Mouse (Mus musculus) cerebellum, postnatal 14 days (tissue): ENCODE data around the gene Dgkz.

ENCODE experiments used
- DNase-seq, 2 experiments: peaks; one replicate each; pipeline ENCODE4 v3.0.0; 2021; ENCODE audit warnings: mixed read lengths in 2 of 2

The Dgkz gene

DNA sequence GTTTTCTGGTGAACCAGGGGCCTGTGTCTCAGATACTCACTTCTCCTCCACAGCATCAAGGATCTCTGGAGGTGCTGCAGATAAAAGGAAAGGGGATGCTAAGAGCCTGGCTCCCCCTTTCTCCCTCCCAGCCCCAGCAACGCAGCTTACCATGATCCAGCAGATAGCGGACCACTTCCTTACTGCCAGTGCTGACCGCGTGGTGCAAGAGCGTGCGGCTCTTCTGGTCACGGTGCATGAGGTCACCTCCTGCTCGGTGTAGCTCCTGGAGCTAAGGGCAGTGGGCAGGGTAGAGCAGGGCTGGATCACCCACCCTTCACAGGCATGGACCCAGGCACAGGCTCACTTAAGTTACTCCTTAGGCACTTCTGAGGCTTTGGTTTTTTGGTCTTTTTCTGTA is 41.6 kb downstream of the Dgkz start:
- no peak for DNase-seq

DNA sequence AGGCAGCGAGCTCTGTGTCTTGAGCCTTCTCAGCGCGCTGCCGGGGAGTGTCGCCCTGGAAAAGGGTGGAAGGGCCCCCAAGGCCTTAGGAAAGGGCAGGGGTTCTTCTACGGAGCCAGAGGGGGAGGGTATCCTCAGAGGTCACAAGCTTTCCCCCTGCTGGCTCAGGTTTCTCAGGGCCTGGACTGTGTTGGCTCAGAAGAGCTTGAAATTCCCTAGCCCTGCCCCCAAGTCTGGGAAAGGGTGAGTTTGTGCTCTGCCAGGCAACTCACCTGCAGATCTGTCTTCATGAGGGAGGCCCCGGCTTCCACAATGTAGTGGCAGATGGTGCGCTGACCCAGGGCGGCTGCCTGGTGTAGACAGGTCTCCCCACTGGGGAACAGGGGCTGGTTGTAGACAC is 42.2 kb downstream of the Dgkz start:
- peak; percentile 69 to 80 for DNase-seq

DNA sequence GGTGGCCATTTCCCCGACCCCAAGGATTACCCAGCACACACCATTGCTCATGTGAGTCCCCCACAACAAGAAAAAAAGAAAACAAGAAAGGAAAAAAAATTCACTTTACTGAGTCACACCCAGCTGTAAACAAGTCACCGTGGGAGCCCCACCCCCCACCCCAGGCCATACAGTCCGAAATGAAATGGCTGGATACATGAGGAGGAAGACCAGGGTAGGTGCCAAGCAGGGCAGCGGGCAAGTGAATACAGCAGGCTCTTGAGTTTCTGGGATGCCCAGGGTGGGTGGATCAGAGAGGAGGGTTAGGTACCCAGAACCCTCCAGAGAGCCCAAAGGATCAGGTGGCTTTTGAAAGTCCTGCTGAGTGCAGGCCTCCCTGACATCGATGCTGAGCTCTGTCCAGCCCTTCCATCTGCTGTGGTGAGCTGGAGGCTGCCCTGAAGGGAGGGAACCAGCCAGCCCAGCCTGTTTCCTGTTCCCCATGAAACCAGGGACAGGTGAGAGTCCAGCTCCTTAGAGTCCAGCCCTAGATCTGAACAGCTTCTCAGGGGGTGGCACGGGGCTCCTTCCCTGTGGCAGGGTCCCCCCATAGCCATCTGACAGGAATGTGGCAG is 42.8 kb downstream of the Dgkz start:
- DNase-seq: peak; percentile 59 to 67

DNA sequence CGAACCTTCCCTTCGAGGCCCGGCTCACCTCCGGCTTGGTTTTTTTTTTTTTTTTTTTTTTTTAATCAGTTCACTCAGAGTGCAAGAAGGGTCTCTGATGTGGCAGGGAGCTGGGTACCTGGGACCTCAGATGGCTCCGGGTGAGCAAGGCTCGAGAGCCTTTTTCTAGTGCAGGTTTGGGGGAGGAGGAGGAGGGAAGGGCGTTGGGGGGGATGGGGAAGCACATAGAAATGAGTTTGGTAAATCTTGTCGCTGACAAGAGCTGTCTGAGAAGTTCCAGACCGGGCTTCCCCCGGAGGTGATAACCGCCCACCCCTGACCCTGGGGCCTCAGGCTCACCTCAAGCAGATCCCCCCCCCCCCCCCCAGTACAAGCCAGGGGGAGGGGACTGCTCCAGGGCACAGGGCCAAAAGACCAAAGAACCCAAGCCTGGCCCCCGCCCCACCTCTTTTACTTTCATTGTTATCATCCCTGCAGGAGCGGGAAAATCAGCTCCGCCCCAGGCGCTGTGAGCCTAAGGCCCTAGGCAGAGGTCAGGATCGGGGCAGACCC is 43.4 kb downstream of the Dgkz start, which contains the start of gene Mdk:
Gene Mdk, minus strand, starts transcription at position 138 of the 552 bp plus-strand sequence.
- peak; percentile 33 to 51 for DNase-seq

DNA sequence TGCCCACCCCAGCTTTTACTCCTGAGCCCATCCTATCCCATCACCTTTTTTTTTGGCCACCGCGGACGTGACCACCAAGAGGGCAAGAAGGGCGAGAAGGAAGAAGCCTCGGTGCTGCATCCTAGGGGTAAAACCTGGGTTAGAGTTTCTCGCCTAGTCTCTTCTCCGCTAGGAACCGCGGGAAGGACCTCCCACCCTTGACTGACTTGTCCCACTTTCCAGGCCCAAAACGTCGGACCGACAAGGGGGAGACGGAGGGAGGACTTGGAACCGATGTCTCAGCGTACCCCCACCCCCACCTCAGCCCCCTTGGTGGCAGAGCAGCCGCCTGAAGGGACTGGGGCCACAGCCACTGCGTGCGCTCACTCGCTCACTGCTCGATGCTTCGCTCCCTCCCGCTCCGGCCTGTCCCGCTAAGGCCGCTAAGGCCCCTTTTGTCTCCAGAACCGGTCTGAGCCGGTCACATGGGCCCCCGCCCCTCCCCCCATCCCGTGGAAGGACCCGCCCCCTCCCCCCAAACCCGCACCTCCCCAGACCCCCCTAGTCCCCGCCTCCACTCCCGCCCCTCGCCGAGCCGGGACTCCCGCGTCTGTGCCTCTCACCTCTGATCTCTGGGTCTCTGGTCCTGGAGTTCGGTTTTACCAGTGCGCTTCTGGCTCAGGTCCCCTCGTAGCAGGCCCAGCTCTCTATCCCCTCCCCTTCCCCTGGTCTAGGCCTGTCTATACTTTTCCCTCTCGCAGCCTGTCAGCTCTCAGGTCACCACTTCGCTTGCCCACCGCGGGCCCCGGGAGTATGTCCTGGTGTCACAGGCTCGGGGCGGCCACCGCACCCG is 44.1 kb downstream of the Dgkz start:
- peak; percentile 54 to 71 for DNase-seq

DNA sequence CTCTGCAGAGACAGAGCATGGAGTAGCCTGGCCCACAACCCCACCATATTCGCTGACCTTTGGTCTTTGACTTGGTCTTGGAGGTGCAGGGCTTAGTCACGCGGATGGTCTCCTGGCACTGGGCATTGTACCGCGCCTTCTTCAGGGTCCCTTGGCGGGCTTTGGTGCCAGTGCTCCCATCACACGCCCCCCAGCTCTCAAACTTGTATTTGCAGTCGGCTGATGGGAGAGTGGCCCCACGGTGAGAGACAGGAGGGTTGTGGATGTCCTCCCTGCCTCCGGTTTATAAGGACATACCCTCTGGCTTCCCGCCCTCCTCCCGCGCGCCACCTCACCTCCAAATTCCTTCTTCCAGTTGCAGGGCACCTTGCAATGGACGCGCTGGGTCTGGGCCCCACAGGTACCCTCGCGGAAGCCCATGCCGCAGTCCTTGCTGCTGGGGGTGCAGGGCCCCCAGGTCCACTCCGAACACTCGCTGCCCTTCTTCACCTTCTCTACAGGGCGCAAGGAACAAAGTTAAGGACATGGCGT is 44.8 kb downstream of the Dgkz start:
- DNase-seq: peak in 1 of 2 experiments; percentile 30

DNA sequence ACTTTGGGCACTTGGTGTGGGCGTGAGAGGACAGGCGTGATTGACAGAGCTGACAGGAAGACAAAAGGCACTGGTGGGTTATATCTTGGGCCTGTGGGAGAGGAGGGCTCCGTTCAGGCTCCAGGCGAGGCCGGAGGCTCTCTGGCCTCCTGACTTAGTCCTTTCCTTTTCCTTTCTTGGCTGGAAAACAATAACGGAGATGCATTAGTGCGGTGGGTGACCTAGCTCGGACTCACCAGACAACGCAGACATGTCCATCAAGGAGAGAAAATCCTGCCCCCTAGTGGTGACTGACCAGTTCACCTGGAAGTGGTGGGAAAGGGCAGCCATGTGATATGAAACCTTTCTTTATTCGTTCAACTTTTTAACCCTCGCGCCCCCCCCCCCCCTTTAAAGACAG is 45.7 kb downstream of the Dgkz start:
- peak; percentile 89 to 92 for DNase-seq

DNA sequence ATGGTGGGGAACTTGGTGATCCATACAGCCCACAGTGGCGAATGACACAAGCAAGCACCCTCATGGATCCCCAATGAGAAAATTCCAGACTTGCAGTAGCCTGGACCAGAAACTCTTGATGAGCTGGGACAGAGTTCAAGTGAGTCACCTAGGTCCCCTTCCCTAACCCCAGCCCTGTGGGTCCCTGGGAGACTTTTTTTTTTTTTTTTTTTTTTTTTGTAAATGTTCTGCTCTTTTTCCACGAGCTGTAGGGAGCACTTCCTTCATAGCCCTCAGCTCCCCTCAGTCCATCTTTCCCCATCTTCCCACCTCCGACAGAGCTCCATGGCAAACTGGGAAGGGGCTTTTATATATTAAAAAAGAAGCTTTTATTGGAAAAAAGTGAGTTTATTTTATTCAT is 46.2 kb downstream of the Dgkz start:
- no peak for DNase-seq

DNA sequence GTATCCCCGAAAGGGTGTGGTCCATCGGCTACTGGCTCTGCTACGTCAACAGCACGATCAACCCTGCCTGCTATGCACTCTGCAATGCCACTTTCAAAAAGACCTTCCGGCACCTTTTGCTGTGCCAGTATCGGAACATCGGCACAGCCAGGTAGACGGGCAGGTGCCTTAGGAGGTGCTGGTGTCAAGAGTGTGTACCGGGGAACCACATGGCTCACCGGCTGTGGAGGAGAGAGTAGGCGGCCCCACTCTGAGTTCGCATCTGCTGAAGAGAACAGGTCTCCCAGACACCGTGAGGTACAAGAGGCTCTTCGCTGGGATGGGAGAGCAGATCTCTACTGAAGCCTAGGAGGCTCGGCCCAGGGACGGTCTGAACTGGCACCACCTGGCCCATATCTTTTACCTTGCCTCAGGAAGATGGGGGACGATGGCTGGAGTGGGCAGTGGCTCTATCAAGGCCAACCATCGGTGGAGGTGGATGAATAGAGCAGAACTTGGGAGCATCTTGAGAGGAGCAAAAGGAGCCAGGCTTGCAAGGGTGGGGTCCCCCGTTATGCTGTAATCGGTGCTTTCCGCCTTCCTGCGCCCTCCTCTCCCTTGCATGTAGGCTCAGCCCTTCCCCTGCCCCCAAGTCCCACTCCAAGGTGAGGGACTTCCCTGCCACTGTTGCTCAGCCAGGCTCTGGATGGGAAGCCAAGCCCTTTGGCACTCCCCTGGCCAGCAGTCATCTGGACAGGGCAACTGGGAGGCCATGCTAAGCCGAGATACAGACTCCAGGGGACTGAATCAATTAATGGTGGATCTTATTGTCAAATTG is 46.9 kb downstream of the Dgkz start:
- DNase-seq: peak in 1 of 2 experiments; percentile 28

DNA sequence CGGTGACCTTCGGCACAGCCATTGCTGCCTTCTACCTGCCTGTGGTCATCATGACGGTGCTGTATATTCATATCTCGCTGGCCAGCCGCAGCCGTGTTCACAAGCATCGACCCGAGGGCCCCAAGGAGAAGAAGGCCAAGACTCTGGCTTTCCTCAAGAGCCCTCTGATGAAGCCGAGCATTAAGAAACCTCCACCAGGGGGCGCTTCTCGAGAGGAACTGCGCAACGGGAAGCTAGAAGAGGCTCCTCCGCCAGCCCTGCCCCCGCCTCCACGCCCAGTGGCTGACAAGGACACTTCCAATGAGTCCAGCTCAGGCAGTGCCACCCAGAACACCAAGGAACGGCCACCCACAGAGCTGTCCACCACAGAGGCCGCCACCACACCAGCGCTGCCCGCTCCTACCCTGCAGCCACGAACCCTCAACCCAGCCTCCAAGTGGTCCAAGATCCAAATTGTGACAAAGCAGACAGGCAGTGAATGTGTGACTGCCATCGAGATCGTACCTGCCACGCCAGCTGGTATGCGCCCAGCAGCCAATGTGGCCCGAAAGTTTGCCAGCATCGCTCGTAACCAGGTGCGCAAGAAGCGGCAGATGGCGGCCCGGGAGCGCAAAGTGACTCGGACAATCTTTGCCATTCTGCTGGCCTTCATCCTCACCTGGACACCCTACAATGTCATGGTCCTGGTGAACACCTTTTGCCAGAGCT is 47.7 kb downstream of the Dgkz start:
- peak; percentile 86 to 94 for DNase-seq

DNA sequence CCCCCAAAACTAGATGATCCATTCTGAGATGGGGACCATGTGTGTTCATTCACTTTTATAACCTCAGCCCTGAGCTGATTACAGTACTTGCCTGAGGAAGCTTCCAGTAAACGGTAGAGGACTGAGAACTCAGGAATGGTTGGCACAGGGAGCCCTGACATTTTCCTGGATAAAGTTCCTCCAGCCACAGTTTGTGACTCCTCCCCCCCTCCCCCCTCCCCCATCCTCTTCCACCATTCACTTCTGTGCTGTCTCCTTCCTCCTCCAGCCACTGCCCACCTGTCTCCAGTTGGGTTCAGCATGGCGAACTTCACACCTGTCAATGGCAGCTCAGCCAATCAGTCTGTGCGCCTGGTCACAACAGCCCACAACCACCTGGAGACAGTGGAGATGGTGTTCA is 48.7 kb downstream of the Dgkz start, which contains the start of gene Chrm4:
Gene Chrm4, plus strand, starts transcription at position 301 of the 400 bp plus-strand sequence.
- no peak for DNase-seq

DNA sequence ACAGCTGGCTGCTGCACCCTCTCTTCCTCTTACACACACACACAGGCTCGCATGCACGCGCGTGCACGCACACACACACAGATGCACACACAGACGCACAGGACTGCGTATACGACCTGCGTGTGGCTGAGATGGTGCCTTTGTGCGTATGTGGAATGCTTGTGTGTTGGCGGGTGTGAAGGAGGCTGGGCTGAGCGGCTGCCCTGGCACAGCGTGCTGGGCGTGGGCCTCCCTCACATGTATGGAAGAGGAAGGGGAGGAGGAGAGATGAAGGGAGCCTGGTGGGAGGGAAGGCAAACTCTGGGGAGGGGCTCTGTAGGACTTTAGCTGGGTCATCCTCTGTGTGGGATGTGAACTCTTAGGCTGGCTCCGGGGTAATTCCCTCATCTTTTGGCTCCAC is 50.2 kb downstream of the Dgkz start:
- no peak for DNase-seq

DNA sequence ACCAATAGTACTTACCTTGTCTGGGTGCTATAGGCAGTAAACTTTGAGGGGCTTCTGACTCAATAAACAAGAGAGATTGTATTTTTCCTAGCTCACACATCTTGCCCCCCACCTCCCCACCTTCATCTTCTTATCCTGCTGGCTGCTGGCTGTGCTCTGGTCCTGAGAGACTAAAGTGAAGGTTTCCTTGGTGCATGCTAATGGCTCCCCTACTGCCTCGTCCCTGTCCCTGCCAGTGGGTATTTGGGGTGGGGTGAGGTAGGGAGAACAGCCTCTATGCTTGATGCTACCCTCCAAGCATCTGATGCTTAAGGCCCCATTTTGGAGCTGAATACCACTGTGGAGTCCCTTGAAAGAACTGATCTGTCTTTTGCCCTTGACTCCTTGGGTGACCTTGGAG is 50.9 kb downstream of the Dgkz start:
- no peak for DNase-seq

DNA sequence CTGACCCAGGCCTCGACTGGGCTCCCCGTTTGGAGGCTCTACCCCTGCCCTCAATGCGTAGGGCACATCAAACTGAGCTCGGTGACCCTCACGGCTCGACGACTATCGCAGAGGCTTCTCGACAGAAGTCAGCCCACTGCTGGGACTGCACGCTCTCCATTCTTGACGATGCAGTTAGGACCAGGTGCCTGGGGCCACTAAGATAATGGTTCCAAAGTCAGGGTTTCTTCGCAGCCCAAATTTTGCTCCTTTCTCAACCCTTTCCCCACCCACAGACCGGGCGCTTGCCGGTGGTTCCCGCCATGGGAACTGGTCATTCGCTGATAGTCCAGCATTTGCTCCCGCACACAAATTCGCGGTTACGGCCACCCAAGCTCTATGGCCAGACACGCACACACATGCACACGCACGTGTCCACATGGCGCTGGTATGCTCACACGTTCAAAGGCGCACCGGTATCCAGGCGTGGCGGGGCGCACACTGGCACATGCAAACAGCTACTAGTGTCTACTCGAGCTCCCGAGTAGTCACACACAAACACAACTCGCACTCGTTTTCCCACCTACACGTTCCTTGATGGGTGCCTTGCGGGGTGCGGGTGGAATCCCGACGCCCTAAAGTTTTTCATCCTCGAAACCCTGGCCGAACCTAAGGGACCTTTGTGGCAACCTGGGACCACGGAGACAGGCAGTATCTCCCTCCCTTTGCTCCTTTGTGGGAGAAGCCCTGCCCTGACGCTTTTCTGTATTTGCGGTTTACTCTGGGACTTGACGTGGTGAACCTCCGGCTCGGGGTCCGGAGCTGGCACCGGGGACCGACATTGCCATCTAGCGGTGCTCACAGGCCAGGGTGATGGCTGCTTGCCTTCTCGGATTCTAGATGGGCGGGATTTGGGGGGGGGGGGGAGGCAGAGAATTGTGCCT is 52.0 kb downstream of the Dgkz start:
- DNase-seq: peak; percentile 88 to 91

DNA sequence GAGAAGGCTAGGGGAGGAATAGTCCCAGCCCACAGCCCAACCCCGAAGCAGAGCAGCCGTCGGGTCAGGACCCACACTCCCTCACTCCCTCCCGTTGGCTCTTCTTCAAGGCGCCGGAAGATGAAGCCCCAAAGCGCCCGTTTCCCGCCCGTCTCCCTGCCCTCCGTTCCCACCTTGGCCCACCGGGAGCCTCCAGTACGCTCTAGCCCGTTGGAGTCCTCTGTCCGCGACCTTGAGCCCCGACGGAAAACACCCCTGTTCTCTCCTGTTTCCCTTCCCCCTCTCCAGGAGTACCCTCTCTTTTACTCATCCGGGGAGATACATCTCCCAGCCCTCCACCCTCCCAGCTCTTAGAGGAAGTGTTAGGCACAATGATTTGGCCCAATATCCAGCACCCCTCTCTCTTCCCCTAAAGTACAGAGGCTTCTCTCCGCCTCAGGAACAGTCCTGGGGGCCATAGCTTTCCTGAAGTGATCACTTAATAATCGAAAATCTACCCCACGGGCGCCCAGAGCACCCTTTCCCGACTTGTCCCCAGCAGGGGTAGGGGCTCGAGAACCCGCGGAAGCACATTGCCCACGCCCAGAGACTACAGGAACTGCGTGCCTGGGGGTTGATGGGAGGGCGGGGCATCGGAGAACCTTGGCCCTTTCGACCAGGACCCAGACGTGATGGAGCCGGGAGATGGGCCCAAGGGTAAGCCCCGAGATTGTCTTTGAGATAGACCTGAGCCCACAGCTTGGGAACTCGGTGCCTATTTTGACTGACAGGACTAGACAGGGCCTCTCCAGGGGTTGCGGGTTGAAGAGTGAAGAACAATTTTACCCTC is 52.9 kb downstream of the Dgkz start:
- peak in 1 of 2 experiments; percentile 16 for DNase-seq

DNA sequence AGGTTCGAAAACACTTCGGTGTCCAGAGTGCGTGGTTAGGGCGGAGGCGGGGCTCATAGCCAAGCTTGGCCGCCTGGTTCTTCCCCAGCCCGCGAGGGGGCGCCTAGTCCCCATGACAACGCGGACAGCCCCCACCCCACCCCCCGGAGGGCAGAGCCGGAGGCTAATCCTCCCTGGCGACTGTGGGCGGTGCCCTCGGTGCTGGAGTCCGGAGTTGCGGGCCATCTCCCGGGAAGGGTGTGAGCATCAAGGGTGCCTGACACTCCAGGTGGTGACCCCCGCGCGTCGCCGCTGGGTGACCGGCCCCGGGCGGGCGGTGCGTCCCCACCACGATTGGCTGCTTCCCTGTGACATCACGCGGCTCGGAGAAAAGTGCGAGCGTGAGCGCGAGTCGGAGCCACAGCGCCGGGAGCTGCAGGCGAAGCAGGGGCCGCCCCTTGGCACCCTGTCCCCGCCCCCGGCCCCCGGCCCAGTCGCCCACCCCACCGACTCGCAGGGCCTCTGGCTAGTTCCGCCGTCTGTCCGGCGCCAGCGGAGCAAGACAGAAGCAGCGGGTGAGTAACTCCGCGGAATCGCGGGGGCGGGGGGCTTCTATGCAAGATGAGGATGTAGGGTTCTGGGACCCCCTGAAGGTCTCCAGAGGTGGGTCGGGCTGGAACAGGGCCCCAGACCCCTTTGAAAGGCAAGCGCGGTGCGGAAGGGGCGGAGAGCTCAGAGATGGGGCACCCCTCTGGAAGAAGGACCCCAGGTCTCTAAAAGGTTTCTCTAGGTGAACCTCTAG is 53.7 kb downstream of the Dgkz start:
- DNase-seq: peak; percentile 79 to 82

DNA sequence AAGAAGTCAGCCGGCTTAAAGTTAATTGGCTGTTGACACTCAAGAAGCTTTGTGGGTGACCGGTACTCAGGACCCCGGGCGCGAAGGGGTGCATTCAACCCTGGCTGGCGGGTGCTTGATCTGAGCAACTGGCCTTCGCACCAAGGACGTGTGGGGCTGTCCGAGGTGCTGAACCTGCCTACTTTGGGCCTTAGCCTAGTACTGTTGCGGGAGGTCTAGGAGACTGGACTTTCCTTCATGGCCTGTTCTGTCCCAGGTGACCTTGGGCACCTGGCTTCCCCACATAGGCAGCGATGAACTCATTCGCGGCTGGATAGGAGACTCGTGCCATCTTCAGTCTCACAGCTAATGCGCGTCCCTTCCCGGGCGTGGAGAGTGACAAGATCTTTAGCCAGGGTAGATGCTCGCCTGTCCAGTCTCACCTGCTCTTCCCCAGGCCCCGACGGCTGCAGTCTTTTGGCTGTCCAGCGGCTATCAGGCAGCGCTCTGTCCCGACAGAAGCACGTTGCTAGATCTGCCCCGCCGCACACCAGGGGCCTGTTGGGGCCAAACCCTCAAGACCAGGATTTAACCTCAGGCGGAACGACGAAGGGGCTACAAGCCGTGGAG is 54.4 kb downstream of the Dgkz start:
- peak in 1 of 2 experiments; percentile 31 for DNase-seq

DNA sequence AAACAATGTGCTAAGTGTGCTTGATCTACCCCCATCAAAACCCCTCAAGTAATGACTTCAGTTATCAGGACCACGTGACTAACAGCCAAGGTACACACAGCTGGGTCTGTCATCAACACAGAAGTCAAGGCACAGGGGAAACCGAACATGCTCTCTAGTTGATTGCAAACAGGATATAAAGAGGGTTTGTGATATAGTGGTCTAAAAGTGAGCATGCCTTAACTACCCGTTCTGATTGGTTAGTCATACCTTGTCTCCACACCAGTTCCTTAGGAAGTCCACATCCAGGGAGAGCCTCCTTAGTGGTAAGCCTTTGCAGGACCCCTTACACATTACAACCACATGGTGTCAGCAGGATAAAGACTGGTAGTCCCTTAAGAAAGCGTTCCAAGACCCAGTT is 55.5 kb downstream of the Dgkz start:
- DNase-seq: no peak

DNA sequence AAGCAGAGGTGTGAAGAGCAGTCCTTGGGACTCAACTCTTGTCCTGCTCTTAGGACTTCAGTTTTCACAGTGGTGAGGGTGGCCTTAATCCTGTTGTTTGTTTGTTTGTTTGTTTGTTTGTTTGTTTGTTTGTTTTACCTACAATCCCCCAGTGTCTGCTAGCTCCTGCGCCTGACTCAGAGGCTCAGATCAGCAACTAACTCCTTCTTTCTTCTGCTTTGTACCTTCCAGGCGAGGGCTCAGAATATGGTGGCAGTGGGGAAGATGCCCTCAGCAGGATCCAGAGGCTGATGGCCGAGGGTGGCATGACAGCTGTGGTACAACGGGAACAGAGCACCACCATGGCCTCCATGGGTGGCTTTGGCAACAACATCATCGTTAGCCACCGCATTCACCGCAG is 58.6 kb downstream of the Dgkz start:
- DNase-seq: no peak
